Mouse (Mus musculus) stomach, embryonic 14.5 days (tissue): ENCODE data around the gene Trak1. TPM values are rescaled to one million over a fixed set of nuclear protein-coding genes. Genes with fewer than 3 reads are reported as not detected.

Experiments
- ATAC-seq: fragments of 200-750 bp; cut with Nextera tagmentation; 2 replicates; pipeline ENCODE4 v1.8.0; 2017; ENCODE audit warnings: low read depth, moderate TSS enrichment; ENCODE audit not compliant: insufficient number of reproducible peaks, insufficient read depth, low FRiP score
- H3K27ac ChIP-seq: fragments of 300-500 bp; sonication (generic); 2 replicates; pipeline ENCODE4 v1.5.1; 2014; ENCODE audit warnings: mild to moderate bottlenecking, low read length, moderate library complexity, mixed read lengths
- H3K27me3 ChIP-seq: fragments of 300-500 bp; sonication (generic); 2 replicates; pipeline ENCODE4 v1.6.1; 2014; ENCODE audit warnings: low read length, control low read depth, mixed read lengths; ENCODE audit not compliant: control insufficient read depth, insufficient read depth
- H3K36me3 ChIP-seq: fragments of 300-500 bp; sonication (generic); 2 replicates; pipeline ENCODE4 v1.6.1; 2014; ENCODE audit warnings: mild to moderate bottlenecking, control low read depth, low read length, moderate library complexity, mixed read lengths; ENCODE audit not compliant: control insufficient read depth, insufficient read depth
- H3K4me1 ChIP-seq: fragments of 300-500 bp; sonication (generic); 2 replicates; pipeline ENCODE4 v1.6.1; 2014; ENCODE audit warnings: low read length, control low read depth, mixed read lengths; ENCODE audit not compliant: control insufficient read depth, insufficient read depth
- H3K4me2 ChIP-seq: fragments of 300-500 bp; sonication (generic); replicated peaks from 2 replicates; pipeline ENCODE4 v1.6.1; 2014; ENCODE audit warnings: low read depth, low read length, control low read depth
- H3K4me3 ChIP-seq: fragments of 300-500 bp; sonication (generic); 2 replicates; pipeline ENCODE4 v1.5.1; 2014; ENCODE audit warnings: low read depth, low read length, control low read depth
- H3K9ac ChIP-seq: fragments of 300-500 bp; sonication (generic); replicated peaks from 2 replicates; pipeline ENCODE4 v1.6.1; 2014; ENCODE audit warnings: low read depth, mild to moderate bottlenecking, control low read depth, low read length, moderate library complexity, mixed read lengths
- H3K9me3 ChIP-seq: fragments of 300-500 bp; sonication (generic); 2 replicates; pipeline ENCODE4 v1.6.1; 2016; ENCODE audit warnings: low read depth, low read length, control low read depth; ENCODE audit not compliant: control insufficient read depth
- WGBS: fragments of 180-500 bp; shearing (Covaris S2); extraction: QIAGEN DNeasy Blood & Tissue Kit; methylation state at CpG from one replicate; pipeline ENCODE4 v1.1.7; 2014; 5-methylcytosine and 5-hydroxymethylcytosine counted together
- polyA plus RNA-seq: library from polyadenylated mRNA; unstranded; fragments of >200 nt; fragmentation: Nextera tagmentation; extraction: Ambion mirVana; gene quantifications from 2 replicates; pipeline ENCODE4 v1.2.1, GENCODE M21; 2014

Trak1 gene
- polyA plus RNA-seq, 1 experiment from 2014 or later, result 18.3 TPM

- Histone ChIP-seq H3K27ac (no peak overlapping the region), H3K4me3 (no peak overlapping the region), H3K27me3 (no peaks in the 10 kb centered on the region), H3K4me1 (peaks cover 8% of the 10 kb centered on the region), H3K9ac (no peak overlapping the region), H3K9me3 (no peaks in the 10 kb centered on the region), H3K4me2 (no peak overlapping the region), H3K36me3 (no peaks in the 10 kb centered on the region)
- 86% methylated on average over 10 of the region's 10 CpGs for WGBS
- no peak for ATAC-seq
Measured at GRCm38 (mm10) chr9:121389258-121389657, 92.0 kb downstream of the Trak1 start.

- Histone ChIP-seq H3K9me3 (no peaks in the 10 kb centered on the region), H3K9ac (no peak overlapping the region), H3K27me3 (no peaks in the 10 kb centered on the region), H3K4me3 (no peak overlapping the region), H3K4me2 (no peak overlapping the region), H3K36me3 (no peaks in the 10 kb centered on the region), H3K4me1 (peaks cover 8% of the 10 kb centered on the region), H3K27ac (no peak overlapping the region)
- no peak for ATAC-seq
- 93% methylated on average over 13 of the region's 13 CpGs for WGBS
Measured at GRCm38 (mm10) chr9:121391898-121392297, 94.6 kb downstream of the Trak1 start.

- no peaks in the 10 kb centered on the region for H3K9me3 ChIP-seq
- no peak overlapping the region for H3K4me3 ChIP-seq
- ATAC-seq, result no peak
- H3K36me3 ChIP-seq, result no peaks in the 10 kb centered on the region
- peaks cover 8% of the 10 kb centered on the region for H3K4me1 ChIP-seq
- no peaks in the 10 kb centered on the region for H3K27me3 ChIP-seq
- H3K27ac ChIP-seq, result no peak overlapping the region
- 33% methylated on average over 5 of the region's 5 CpGs for WGBS
- H3K9ac ChIP-seq, result no peak overlapping the region
- no peak overlapping the region for H3K4me2 ChIP-seq
Measured at GRCm38 (mm10) chr9:121392427-121392826, 95.1 kb downstream of the Trak1 start.

- Histone ChIP-seq H3K4me3 (no peak overlapping the region), H3K9ac (no peak overlapping the region), H3K27me3 (no peaks in the 10 kb centered on the region), H3K4me2 (no peak overlapping the region), H3K4me1 (peaks cover 6% of the 10 kb centered on the region), H3K36me3 (no peaks in the 10 kb centered on the region), H3K9me3 (no peaks in the 10 kb centered on the region), H3K27ac (no peak overlapping the region)
- no peak for ATAC-seq
- WGBS, result 95% methylated on average over 4 of the region's 4 CpGs
Measured at GRCm38 (mm10) chr9:121393104-121393503, 95.8 kb downstream of the Trak1 start.

- Histone ChIP-seq H3K27me3 (no peaks in the 10 kb centered on the region), H3K9me3 (no peaks in the 10 kb centered on the region), H3K27ac (no peak overlapping the region), H3K9ac (no peak overlapping the region), H3K36me3 (no peaks in the 10 kb centered on the region), H3K4me2 (no peak overlapping the region), H3K4me1 (peaks cover 5% of the 10 kb centered on the region; the same call in 1 of the 2 replicates), H3K4me3 (no peak overlapping the region)
- ATAC-seq, result no peak
- WGBS, result 87% methylated on average over 2 of the region's 2 CpGs
Measured at GRCm38 (mm10) chr9:121394882-121395281, 97.6 kb downstream of the Trak1 start.

GRCm38 (mm10) chr9:121395812-121396211, 98.5 kb downstream of the Trak1 start:
- no peak overlapping the region for H3K4me3 ChIP-seq
- no peaks in the 10 kb centered on the region for H3K9me3 ChIP-seq
- no peaks in the 10 kb centered on the region for H3K36me3 ChIP-seq
- no peak overlapping the region for H3K27ac ChIP-seq
- no peak overlapping the region for H3K4me2 ChIP-seq
- no peak overlapping the region for H3K9ac ChIP-seq
- H3K4me1 ChIP-seq, result peaks cover 5% of the 10 kb centered on the region; the same call in 1 of the 2 replicates
- no peaks in the 10 kb centered on the region for H3K27me3 ChIP-seq
- ATAC-seq, result no peak
- 90% methylated on average over 5 of the region's 5 CpGs for WGBS

GRCm38 (mm10) chr9:121398100-121398760, 100.9 kb downstream of the Trak1 start:
- H3K9ac ChIP-seq, result no peak overlapping the region
- no peaks in the 10 kb centered on the region for H3K9me3 ChIP-seq
- no peaks in the 10 kb centered on the region for H3K27me3 ChIP-seq
- H3K4me1 ChIP-seq, result peaks cover 5% of the 10 kb centered on the region; the same call in 1 of the 2 replicates
- no peak overlapping the region for H3K4me2 ChIP-seq
- no peaks in the 10 kb centered on the region for H3K36me3 ChIP-seq
- no peak for ATAC-seq
- 50% methylated on average over 17 of the region's 17 CpGs for WGBS
- H3K4me3 ChIP-seq, result no peak overlapping the region
- no peak overlapping the region for H3K27ac ChIP-seq

GRCm38 (mm10) chr9:121398761-121399160, 101.5 kb downstream of the Trak1 start:
- Histone ChIP-seq H3K9ac (no peak overlapping the region), H3K4me1 (peaks cover 8% of the 10 kb centered on the region; the same call in 1 of the 2 replicates), H3K27me3 (no peaks in the 10 kb centered on the region), H3K4me3 (no peak overlapping the region), H3K9me3 (no peaks in the 10 kb centered on the region), H3K4me2 (no peak overlapping the region), H3K27ac (no peak overlapping the region), H3K36me3 (no peaks in the 10 kb centered on the region)
- WGBS, result 68% methylated on average over 7 of the region's 7 CpGs
- ATAC-seq, result no peak

- Histone ChIP-seq H3K36me3 (no peaks in the 10 kb centered on the region), H3K4me2 (no peak overlapping the region), H3K9ac (no peak overlapping the region), H3K27ac (no peak overlapping the region), H3K9me3 (no peaks in the 10 kb centered on the region), H3K27me3 (no peaks in the 10 kb centered on the region), H3K4me3 (no peak overlapping the region), H3K4me1 (peaks cover 8% of the 10 kb centered on the region; the same call in 1 of the 2 replicates)
- no peak for ATAC-seq
- 79% methylated on average over 8 of the region's 8 CpGs for WGBS
Measured at GRCm38 (mm10) chr9:121400608-121401007, 103.3 kb downstream of the Trak1 start.
